Mouse (Mus musculus): Measurements from ENCODE around the gene Magee2. TPM values are rescaled to one million over a fixed set of nuclear protein-coding genes. Genes with fewer than 3 reads are reported as not detected.

Gene Magee2
- not detected for polyA plus RNA-seq (2014; fragmentation: Illumina TruSeq; extraction: RNeasy Lipid Tissue Mini Kit (QIAGEN cat#74804); ENCODE audit: low read depth, low replicate concordance)

GRCm38 (mm10) chrX:104856751-104857341, at the start of gene Magee2:
Gene Magee2 (minus strand): TSS chrX:104857267.

Other genes with a start within 250 kb of the Magee2 start
- gene Zdhhc15, start 186.2 kb downstream of the Magee2 start, polyA plus RNA-seq (2014; fragmentation: Illumina TruSeq; extraction: RNeasy Lipid Tissue Mini Kit (QIAGEN cat#74804); ENCODE audit: low read depth, low replicate concordance), result 3.4 TPM
- gene Pbdc1, start 222.5 kb upstream of the Magee2 start, polyA plus RNA-seq (2014; fragmentation: Illumina TruSeq; extraction: RNeasy Lipid Tissue Mini Kit (QIAGEN cat#74804); ENCODE audit: low read depth, low replicate concordance), result 45.0 TPM